Mouse (Mus musculus): ENCODE measurements around the gene Rpl22l1.

DNA sequence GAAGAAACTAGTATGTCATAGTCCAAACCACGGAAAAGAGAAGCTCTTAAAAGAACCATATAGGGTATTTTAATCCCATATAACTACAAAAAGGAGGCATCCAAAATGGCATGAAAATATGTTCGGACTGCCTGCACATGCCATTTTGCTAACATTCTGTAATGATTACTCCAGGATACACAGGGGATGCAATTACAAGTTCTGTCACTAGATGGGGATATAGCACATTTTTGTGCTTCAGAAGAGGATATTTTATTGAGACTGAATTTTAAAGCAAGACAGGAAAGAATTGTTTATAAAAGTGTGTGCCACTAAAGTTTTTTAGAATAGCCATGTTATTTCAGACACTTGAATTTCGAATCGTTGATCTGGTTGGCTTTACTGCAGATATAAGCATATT is 9.1 kb downstream of the Rpl22l1 start:
- TF ChIP-seq TAL1 (IDR thresholded peaks at IDR 0.05; ENCODE audit: low read length) (no peak), GATA1 (IDR thresholded peaks at IDR 0.05; ENCODE audit: low read length) (no peak)
